Mouse (Mus musculus): ENCODE measurements around the gene Rab26.
A peak's percentile ranks its signal among the peaks of the same experiment; 100 is the strongest.

Gene Rab26

DNA sequence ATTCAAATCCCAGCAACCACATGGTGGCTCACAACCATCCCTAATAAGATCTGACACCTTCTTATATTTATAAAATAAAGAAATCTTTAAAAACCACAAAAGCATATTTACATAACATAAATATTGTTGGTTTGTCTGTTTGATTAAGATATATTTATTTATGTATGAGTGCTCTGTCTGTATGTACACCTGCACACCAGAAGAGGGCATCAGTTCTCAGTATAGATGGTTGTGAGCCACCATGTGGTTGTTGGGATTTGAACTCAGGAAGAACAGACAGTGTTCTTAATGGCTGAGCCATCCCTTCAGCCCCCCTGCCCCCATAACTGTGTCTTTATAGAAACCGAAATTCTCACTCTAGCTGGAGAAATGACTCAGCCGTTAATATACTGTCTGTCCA, 11.2 kb upstream of the Rab26 start:
- DNase-seq = no peak

DNA sequence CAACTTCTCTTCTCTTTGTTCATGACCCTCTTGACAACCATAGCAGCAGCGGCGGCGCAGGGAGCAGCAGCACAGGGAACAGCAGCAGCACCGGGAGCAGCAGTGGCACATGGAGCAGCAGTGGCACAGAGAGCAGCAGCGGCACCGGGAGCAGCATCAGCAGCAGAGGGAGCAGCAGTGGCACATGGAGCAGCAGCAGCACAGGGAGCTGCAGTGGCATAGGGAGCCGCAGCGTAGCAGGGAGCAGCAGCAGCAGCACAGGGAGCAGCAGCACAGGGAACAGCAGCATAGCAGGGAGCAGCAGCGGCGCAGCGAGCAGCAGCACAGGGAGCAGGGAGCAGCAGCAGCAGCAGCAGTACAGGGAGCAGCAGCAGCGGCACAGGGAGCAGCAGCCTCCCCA, 10.6 kb upstream of the Rab26 start:
- no peak for DNase-seq

DNA sequence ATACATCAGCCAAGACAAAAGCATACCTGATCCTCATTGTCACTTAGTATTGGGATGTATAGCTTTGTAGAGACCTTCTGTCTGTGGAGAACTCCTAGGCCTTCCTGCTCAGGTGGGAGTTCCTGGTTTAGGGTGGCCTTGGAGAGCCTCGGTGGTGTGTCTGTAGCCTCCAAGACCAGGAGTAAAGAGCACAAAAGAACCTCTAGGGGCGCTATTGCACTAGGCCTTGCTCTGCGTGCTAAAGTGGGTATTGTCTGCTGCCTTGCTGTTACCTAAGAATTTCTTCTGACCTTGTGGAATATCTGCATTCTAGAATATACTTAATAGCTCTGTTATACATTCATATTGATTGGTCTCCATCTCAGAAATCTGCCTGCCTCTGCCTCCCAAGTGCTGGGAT, 6.4 kb upstream of the Rab26 start:
- peak; percentile 62 for DNase-seq

DNA sequence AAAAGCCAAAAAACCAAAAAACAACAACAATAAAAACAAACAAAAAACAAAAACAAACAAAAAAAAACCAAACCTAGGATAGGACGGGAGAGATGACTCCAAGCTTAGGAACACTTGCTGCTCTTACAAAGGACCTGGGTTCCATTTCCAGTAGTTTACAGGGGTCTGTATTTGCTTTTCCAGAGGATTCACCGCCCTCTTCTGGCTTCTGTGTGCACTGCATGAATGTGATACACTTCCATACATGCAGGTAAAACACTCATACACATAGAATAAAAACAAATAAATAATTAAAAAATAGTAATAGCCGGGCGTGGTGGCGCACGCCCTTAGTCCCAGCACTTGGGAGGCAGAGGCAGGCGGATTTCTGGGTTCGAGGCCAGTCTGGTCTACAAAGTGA, 4.9 kb upstream of the Rab26 start:
- peak; percentile 66 for DNase-seq

DNA sequence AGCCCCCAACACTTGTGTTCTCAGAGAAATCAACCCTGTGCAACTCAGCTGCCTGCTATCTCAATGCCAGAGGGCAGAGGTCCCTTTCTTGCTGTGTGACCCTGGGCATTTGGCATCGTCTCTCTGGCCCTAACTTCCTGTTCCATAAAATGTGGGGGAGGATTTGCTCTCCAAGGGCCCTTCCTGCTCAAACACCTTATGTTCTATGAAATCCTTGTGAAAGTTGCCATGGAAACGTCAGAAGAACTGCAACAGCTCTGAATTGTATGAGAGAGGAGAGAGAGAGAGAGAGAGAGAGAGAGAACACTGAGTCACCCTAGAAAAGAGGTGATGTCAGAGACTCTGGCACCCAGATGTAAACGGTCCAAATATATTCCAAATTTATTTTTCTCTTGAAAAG, 3.5 kb upstream of the Rab26 start:
- DNase-seq = no peak

DNA sequence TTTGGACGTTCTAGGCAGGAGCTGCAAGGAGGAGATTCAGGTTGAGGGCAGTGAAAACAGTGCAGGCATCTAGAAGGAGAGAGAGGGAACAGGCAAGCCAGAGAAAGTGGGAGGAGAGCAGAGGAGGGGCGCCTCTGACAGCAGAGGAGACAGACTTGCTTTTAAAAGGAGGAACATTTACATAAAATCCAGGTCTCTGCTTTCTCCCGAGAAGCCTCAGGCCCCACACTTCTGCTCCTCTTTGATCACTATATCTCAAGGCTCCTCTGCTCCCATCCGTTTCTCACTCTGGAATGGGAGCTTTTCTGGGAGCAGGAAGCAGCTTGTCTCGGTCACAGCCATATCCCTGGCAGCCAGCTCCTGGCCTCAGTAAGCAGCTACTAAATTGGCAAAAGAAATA, 1.3 kb upstream of the Rab26 start:
- no peak for DNase-seq

DNA sequence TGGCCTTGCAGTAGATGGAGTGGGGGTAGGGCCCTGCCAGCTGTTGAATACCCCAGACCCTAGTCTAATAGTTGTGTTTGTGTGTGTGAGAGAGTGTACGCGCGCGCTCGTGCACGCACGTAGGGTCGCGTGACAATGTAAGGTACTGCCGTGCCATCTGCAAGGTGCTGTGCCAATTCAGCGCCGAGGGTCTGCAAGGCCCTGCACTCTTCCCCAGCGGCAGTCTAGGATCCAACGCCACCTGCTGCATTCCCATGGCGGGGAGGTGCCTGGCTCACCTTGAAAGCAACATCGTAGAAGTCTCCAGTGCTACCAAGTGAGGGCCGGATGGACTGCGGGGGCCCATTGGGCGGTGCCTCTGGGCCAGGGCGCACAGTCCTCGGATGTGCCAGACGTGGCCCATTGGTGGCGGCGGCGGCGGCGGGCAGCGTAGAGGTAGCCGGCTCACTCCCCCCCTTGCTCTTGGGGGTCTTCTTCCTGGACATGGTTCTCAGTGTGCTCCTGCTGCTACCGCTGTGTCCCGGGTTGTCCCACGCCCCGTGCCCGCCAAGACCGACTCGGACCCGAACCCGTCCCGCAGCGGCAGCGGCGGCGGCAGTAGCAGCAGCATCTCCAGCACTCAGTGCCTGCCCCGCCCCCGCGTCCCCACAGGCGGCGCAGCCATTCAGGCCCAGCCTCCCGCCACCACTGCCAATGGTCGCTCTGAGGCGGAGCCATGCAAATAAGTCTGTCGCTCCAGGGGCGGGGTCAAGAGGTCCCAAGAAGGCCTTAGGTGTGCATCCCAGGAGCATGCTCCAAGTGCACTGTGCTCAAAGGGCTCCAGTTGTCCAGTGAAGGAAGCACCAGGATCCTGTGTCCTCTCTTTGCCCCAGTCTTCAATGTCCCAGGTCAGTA, 664 bp downstream of the Rab26 start:
- peak; percentile 85 for DNase-seq

DNA sequence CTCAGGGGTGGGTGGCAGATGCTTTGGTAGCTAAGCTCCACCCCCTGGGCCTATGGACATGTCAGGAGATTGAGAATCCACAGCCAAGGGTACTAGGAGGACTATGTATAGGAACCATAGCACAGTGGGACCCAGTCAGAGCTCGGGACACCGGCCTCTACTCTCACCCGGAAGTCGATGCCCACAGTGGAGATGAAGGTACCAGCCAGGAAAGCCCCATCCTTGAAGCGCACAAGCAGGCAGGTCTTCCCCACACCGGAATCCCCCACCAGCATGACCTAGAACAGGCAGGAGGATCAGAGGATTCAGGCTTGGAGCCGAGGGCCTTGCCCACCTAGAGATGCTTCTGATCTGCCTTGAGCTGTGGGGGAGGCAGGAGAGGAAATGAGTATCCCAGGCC, 2.0 kb downstream of the Rab26 start:
- no peak for DNase-seq

DNA sequence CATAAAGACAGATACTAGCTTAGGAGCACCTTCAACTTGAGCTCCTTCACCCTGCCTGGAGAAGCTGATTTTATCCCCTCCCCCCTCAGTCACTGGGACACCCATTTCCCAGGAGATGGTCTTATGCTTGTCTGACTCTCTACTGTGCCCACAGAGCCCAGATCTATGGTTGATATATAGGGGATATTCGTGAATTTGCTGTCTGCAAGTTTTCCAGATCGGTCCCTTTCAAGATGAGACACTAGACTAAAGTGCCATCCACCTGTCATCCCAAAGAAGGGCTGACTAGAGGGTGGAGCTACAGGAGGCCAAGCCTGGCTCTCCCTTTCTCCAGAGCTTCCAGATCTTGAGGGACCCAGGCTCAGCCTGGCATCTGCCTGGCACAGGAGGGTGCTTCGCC, 2.9 kb downstream of the Rab26 start:
- no peak for DNase-seq

DNA sequence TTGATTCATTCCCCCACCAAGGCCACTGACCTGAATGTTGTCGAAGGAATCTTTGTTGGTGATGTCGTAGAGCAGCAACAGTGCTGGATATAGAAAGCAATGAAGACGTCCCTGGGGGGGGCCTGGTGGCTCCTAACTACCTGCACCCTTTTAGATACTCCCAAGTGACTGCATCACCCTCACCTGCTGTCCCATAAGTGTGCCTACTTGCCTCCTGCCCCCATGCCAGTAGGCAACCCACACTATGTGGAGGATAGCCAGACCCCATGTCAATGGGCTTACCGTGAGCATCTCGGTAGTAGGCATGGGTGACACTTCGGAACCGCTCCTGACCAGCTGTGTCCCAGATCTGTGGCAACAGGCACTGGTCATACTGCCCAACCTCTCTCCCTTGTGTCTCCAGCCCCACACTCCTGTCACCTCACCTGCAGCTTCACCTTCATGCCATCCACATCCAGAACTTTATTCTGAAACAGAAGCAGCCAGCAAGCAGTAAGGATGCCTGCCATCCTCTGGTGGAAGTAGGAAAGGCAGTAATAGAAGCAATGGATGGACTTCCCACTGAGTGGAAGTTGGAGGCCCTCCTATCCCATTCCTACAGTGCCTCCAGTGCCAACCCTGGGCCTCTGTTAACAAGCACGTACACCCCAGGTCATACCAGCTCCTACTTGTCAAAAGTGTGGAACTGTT, 3.5 kb downstream of the Rab26 start:
- DNase-seq = no peak

DNA sequence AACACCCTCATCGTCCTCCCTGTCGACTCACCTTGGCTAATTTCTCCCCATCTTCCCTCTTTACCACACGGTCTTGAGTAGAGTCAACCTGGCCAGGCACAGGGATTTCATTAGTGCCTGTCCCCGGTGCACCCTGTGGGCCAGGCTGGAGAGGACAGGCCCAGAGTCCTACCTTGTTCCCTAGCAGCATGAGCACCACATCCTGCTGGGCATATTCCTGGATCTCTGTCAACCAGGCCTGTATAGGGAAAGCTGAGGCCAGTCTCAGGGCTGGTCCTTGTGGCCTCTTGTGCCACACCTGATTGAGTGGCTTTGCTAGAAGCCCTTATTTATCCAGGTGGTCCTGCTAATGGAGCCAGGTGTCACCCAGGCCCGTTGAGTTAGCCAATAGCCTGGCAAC, 4.1 kb downstream of the Rab26 start:
- DNase-seq = no peak

DNA sequence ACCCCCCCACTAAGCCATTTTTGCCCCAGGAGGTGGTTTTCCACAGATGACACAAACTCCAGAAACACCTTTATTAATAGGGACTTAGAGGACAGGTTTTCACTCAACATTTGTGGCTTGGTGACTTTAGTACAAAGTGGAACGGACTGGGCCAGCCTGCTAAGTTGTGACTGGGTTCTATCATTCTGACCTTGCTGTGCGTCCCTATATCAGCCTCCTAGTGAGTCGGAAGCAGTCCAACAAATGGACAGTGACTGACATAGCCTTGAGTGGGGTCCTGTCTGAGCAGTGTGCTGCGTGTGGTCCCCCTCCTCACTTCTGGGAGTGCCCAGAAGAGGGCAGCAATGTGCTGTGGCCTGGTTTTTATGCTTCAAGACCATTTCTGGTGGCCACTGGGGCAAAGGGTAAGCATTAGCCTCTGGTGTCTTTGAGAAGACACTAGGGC, 5.0 kb downstream of the Rab26 start:
- DNase-seq = peak; percentile 69

DNA sequence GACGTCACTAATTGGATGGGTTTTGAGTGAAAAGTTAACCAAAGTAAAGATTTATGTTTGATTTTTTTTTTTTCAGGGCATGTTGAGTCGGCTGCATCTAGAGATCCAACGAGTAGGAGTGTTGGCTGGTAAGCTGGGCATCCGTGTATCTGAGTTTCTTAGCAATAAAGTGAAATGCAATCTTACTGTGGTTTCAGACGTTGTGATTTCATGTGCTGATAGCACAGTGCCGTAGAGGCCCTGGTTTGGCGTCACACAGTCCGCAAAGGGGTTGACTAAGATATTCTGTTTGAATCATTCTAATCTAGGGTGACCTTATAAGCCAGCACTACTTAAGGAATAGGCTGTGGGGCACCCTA, 5.5 kb downstream of the Rab26 start:
- DNase-seq = no peak

DNA sequence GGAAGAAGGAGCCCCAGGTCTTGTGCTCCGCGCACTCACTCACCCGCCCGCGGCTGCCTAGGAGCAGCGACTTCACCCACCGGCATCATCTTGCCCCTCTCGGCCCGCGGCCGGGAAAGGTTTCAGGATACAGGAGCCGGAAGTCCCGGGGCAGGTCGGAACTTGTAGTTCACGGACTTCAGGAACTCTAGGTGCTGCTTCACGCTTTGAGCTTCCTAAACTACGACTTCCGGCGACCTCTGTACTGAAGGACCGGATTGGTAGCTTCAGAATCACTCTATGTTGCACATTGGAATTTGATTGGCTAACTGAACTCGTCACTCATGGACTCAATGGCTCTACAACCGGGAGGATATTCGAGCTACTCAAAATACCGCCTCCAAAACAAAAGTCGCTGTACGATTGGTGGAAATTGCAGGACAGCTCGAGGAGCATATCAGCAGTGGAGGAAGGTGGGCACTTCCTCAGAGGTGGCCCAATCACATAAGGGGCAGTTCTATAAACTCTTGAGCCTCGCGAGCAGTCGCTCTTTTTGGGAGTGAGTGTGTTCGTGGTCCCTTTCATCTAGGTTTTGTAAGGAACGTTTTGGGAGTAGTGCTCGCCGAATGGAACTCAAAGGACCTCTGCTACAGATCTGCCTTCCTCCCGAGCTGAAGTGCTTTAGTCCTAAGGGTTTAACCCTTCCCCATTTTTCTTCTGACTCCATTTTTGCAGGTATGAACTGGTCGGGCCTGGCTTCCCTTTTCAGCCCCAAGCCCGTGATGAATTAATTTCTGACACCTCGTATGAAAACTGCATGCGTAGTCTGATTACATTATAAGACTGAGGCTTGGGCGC, 6.1 kb downstream of the Rab26 start, which contains the start of gene Traf7:
Traf7 (minus strand) TSS at position 216 of the 837 bp plus-strand sequence.
- peak; percentile 87 for DNase-seq

DNA sequence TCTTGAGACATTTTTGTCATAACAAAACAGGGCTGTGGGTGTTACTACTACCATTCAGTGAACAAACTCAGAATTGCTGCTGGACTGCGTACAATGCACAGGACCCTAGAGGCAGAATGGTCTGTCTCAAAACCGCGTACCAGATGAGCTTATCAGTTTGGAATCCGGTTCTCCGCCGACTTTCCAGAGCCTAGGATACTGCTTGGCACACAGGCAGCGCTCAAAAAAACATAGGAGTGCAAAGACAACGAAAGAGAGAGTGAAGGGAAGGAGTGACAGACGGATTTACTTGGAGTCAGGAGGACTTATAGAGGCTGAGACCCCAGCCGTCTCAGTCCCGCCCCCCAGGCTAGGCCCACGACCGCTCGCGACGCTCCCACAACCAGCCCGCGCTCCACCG, 6.7 kb downstream of the Rab26 start:
- DNase-seq = no peak

DNA sequence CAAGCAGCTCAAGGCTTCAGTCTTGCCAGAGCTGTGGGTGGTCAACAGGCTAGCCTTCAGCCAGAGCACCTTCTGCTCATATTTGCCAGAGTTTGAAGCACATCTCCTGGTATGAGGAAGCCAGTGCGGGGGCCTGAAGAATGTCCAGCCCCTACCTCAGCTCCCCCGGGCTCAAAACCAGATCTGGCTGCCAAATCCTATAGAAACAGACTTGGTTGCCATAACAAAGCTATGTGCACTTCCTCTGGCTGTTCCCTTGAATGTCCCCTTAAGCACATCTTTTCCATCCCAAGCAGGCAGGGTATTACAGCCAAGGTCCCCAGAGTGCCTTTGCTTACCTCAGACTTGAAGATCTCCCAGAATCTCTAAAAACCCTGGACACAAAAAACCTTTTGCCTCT, 9.3 kb downstream of the Rab26 start:
- no peak for DNase-seq

DNA sequence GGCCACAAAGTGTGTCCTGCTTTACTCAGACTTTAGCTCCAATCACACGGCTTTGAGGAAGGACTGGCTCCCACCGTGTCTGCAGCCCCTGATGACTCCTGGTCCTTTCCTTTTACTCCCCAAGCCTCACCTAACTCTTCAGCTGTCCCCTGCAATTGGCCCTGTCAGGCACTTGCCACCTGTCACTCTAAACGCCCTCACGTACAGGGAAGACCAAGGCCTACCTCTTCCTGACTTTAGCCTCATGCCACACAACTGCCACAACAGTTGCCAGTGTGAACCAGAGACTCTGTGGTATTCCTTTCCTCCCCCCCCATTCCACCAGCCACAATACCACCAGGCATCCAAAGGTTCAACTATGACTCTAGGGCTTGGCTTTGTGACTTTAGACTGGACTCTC, 13.6 kb downstream of the Rab26 start:
- DNase-seq = no peak

DNA sequence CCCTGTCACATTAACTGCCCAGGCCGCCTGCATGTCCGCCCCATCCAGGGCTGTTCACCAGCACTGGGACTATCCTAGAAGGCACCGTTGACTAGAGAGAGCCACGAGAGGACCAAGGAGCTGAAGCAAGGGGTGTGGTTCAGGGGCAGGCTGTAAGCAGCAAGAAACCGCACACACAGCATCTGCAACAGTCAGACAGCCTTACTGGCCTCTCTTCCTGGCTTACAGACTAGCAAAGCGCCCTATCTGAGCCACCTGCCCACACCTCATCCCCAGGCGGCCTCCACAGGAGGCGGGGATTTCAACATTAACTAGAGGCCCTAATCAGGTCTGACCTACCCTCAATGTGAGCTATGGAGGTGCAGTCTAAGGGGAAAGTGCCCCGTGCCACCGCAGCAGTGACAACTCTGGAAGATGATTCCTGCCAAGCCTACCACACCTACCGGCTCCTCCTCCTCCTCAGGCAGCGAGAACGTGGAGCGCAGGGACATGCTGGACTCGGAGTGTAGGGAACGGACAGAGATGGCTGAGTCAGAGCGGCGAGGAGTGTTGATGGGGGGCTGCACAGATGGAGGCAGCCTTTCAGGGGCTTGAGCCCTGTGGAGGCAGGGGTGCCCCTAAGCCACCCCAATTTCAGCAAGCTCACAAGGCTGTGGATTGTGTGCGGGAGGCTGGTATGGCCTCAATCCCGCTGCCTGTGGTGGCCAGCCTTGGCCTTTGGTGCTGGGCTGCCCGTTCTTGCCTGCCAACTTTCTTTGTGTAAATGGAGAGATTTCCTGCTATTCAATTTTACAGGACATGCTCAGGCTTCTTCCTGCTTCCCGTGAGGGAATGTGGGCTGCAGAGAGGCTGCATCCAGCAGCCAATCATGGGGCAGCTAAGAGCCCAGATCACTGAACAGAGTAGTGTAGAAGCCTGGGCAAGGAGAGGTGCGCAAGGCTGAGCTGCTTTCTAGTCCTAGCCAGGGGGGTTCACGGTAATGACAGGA, 19.4 kb downstream of the Rab26 start:
- no peak for DNase-seq

DNA sequence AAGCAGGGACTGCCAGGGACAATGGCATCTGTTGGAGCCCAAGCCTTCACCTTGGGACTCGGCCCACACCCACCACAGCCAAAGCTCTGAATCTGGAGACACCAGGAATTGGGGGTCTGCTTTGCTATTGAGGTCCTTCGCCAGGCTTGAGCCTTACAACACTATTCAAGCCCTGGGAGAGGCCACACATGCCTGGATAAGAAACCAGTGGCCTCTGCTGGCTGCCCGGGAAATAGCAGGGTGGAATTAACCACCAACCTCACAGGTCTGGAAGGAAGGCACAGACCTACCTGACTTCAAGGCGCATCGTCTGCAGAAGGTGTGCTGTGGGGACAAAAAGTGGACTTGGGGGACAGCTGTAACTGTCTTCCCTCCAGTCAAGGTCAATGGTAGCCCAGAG, 20.4 kb downstream of the Rab26 start:
- DNase-seq = peak; percentile 15

DNA sequence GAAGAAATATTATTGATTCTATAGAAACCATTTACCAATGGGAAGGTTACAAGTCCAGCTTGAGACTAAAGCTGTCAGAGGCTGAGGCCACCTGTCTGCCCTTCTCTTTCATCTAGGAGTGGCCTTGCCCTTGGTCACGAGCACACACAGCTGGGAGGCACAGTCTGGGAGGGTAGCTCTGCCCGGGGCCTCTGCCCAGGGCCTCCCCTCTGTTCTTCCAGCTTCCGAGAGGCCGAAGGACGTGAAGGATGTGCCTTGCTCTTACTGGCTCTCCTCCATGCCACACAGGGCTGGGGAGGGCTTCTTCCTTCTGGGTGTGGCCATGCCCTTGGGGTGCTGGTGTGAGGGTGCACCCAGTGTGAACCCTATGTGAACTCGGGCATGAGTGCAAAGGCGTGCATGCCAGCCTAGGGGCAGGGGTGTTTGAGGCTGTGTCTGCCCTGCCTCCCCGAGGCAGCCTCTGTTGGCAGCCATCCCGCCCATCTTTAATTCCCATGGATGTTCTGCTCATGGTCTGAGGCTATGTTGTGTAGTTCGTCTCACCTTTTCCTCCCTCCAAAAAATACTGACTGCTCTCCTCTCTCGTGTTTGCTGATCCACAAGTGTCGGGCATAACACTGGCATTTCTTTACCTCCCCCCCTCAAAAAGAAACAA, 26.1 kb downstream of the Rab26 start:
- DNase-seq = no peak

DNA sequence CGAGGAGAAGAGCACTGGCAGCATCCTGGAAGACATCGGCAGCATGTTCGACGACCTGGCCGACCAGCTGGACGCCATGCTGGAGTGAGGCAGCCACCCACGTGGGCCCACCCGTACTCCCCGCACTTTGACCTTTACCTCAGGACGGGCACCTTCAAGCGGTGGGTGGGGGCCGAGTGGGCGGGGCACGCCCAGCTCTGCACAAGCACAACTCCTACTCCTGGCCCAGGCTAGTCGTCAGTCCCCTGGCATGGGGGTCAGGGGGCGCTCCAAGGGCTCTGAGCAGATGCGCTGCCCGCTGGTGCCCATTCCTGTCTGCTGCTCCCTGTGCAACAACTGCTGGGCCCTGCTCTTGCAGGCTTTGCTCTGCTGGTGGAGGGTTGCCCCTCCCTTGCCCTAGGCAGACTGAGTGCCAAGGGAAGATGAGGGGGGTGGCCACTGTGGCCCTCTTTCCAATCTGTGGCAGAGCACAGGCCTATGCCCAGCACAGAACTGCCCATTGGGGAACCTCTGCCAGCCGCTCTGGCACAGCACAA, 26.8 kb downstream of the Rab26 start:
- DNase-seq = no peak

Measured in thymus, postnatal 25 days (tissue).